Mouse (Mus musculus): ENCODE data around the gene Auts2. TPM values are rescaled to one million over a fixed set of nuclear protein-coding genes. Genes with fewer than 3 reads are reported as not detected.

The Auts2 gene
- polyA plus RNA-seq, 1 experiment from 2014 or later, result 17.9 TPM

DNA sequence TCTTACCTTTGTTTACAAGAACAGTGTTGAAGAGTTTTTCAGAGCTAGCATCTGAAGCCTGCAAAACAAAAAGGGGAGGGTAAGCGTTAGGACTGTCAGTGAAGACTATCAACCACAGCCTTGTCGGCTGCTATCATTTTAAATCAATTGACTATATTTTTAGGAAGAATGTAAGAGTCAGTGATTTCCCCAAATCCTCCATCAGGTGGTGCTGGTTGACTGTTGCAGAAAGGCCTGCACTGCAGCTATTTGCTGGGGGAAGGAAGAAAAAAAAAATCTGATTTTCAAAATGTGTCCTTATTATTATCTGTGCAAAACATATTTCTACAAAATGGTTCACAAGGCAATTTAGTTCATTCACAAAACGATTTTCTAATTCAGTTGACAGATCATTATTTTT, 1009.3 kb downstream of the Auts2 start:
- no peak for ATAC-seq (ENCODE audit: low FRiP score, low TSS enrichment)
- Histone ChIP-seq H3K4me1 (ENCODE audit: insufficient read depth, low read length) (peaks cover 20% of the 10 kb centered on the region), H3K9ac (replicated peaks; ENCODE audit: low read length) (no peak overlapping the region), H3K9me3 (ENCODE audit: low read length) (no peaks in the 10 kb centered on the region), H3K27me3 (ENCODE audit: insufficient read depth, low read length) (peaks cover 2% of the 10 kb centered on the region; the same call in 1 of the 2 replicates), H3K36me3 (ENCODE audit: insufficient read depth, low read length) (peaks cover 3% of the 10 kb centered on the region; the same call in 1 of the 2 replicates), H3K4me2 (replicated peaks; ENCODE audit: low read depth, low read length) (no peak overlapping the region), H3K27ac (ENCODE audit: low read length) (no peak overlapping the region), H3K4me3 (ENCODE audit: low read length) (no peak overlapping the region)
- WGBS, result 34% methylated on average over 3 of the region's 3 CpGs

DNA sequence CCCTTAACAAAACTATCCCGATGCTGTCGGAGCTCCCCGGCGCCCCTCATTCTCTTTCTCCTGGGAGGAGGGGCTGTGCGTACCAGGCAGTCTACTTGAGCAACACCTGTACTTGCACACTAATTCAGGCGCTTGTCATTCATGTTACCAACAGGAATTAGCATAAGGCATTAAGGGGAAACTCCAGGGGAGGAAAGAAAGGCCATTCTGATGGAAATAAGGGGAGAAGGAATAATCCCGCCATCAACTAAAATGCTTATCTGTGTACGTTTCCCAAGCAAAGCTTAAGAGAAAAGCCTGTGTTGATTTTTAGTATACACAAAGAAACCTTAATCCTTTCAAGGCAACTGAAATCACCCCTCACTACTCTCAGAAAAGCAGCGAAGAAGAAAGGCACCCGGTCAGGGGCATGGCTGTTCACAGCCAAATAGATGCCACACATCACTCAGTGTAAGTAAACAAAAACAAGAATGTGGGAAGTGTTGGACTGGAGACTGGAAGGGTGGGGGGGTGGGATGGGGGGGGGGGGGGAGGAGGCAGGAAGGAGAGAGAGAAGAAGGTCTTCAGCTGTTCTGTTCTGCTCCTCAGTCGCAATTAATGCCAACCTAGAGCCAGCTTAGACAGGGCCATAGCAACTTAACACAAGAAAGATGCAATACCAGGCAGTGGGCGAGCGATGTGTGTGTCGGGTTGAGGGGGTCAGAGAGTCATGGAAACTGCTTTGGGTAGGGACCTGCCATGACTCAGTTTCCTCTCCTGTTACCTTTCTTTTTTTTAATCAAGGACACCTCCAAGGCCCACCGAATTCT, 1011.2 kb downstream of the Auts2 start:
- H3K9me3 ChIP-seq (ENCODE audit: low read length), result no peaks in the 10 kb centered on the region
- 72% methylated on average over 15 of the region's 15 CpGs for WGBS
- no peak overlapping the region for H3K9ac ChIP-seq (replicated peaks; ENCODE audit: low read length)
- no peak overlapping the region for H3K4me2 ChIP-seq (replicated peaks; ENCODE audit: low read depth, low read length)
- no peak overlapping the region for H3K27ac ChIP-seq (ENCODE audit: low read length)
- H3K27me3 ChIP-seq (ENCODE audit: insufficient read depth, low read length), result peaks cover 2% of the 10 kb centered on the region; the same call in 1 of the 2 replicates
- H3K36me3 ChIP-seq (ENCODE audit: insufficient read depth, low read length), result peaks cover 3% of the 10 kb centered on the region; the same call in 1 of the 2 replicates
- H3K4me3 ChIP-seq (ENCODE audit: low read length), result no peak overlapping the region
- no peak for ATAC-seq (ENCODE audit: low FRiP score, low TSS enrichment)
- peaks cover 20% of the 10 kb centered on the region for H3K4me1 ChIP-seq (ENCODE audit: insufficient read depth, low read length)

DNA sequence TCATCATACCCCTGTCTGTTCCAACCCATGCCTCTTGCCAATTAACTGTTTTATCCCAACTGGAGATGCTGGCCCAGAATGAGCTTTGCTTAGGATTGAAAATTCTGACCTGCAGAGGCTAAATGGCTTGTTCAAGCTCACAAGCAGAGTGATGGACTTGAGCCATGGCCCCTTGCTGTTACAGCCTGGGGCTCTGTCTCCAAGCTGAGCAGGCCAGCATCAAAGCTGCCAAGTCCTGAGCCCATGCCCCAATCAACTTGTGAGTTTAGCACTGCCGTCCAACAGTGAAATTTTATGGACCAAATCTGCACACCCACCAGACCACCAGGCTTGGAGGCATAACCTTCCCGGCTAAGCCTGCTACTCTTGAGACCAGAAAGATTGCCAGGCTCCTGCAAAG, 1012.3 kb downstream of the Auts2 start:
- Histone ChIP-seq H3K9me3 (ENCODE audit: low read length) (no peaks in the 10 kb centered on the region), H3K4me1 (ENCODE audit: insufficient read depth, low read length) (peaks cover 10% of the 10 kb centered on the region), H3K4me2 (replicated peaks; ENCODE audit: low read depth, low read length) (no peak overlapping the region), H3K36me3 (ENCODE audit: insufficient read depth, low read length) (peaks cover 3% of the 10 kb centered on the region; the same call in 1 of the 2 replicates), H3K27me3 (ENCODE audit: insufficient read depth, low read length) (peaks cover 2% of the 10 kb centered on the region; the same call in 1 of the 2 replicates), H3K27ac (ENCODE audit: low read length) (no peak overlapping the region), H3K4me3 (ENCODE audit: low read length) (no peak overlapping the region), H3K9ac (replicated peaks; ENCODE audit: low read length) (no peak overlapping the region)
- 33% methylated on average over 2 of the region's 2 CpGs for WGBS
- ATAC-seq (ENCODE audit: low FRiP score, low TSS enrichment), result no peak

DNA sequence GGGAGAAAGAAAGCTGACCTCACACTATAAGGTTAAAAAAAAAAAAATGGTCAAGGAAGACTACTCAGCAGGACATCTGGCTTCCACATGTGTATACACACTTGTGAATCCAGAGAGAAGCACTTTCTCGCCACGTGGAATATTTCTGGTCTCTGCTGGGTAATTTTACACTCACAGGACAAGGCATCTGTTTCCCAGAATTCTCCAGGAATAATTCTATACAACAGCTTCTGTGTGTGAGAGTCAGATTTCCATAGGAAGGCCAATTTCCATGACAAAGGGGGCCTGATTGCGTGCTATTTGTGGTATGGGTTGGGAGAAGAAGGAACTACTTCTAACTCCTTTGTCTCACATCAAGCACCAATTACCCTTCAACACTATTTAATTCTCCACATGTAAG, 1016.5 kb downstream of the Auts2 start:
- Histone ChIP-seq H3K9me3 (ENCODE audit: low read length) (no peaks in the 10 kb centered on the region), H3K27me3 (ENCODE audit: insufficient read depth, low read length) (no peaks in the 10 kb centered on the region), H3K9ac (replicated peaks; ENCODE audit: low read length) (no peak overlapping the region), H3K4me2 (replicated peaks; ENCODE audit: low read depth, low read length) (no peak overlapping the region), H3K4me3 (ENCODE audit: low read length) (no peak overlapping the region), H3K36me3 (ENCODE audit: insufficient read depth, low read length) (no peaks in the 10 kb centered on the region), H3K27ac (ENCODE audit: low read length) (no peak overlapping the region), H3K4me1 (ENCODE audit: insufficient read depth, low read length) (peaks cover 19% of the 10 kb centered on the region)
- WGBS, result 61% methylated on average over 3 of the region's 3 CpGs
- ATAC-seq (ENCODE audit: low FRiP score, low TSS enrichment), result no peak

- H3K4me3 ChIP-seq (ENCODE audit: low read length), result no peak overlapping the region
- ATAC-seq (ENCODE audit: low FRiP score, low TSS enrichment), result no peak
- H3K36me3 ChIP-seq (ENCODE audit: insufficient read depth, low read length), result no peaks in the 10 kb centered on the region
- no peak overlapping the region for H3K27ac ChIP-seq (ENCODE audit: low read length)
- no peak overlapping the region for H3K4me2 ChIP-seq (replicated peaks; ENCODE audit: low read depth, low read length)
- H3K9me3 ChIP-seq (ENCODE audit: low read length), result no peaks in the 10 kb centered on the region
- H3K27me3 ChIP-seq (ENCODE audit: insufficient read depth, low read length), result no peaks in the 10 kb centered on the region
- no peak overlapping the region for H3K9ac ChIP-seq (replicated peaks; ENCODE audit: low read length)
- 59% methylated on average over 12 of the region's 12 CpGs for WGBS
- H3K4me1 ChIP-seq (ENCODE audit: insufficient read depth, low read length), result peaks cover 19% of the 10 kb centered on the region
Measured at GRCm38 (mm10) chr5:131524900-131525465, 1018.2 kb downstream of the Auts2 start.

GRCm38 (mm10) chr5:131519560-131519959, 1023.6 kb downstream of the Auts2 start:
- no peaks in the 10 kb centered on the region for H3K36me3 ChIP-seq (ENCODE audit: insufficient read depth, low read length)
- no peak overlapping the region for H3K9ac ChIP-seq (replicated peaks; ENCODE audit: low read length)
- 90% methylated on average over 3 of the region's 3 CpGs for WGBS
- H3K4me1 ChIP-seq (ENCODE audit: insufficient read depth, low read length), result peaks cover 24% of the 10 kb centered on the region
- no peaks in the 10 kb centered on the region for H3K9me3 ChIP-seq (ENCODE audit: low read length)
- no peak for ATAC-seq (ENCODE audit: low FRiP score, low TSS enrichment)
- H3K4me3 ChIP-seq (ENCODE audit: low read length), result no peak overlapping the region
- H3K27me3 ChIP-seq (ENCODE audit: insufficient read depth, low read length), result no peaks in the 10 kb centered on the region
- H3K27ac ChIP-seq (ENCODE audit: low read length), result no peak overlapping the region
- H3K4me2 ChIP-seq (replicated peaks; ENCODE audit: low read depth, low read length), result no peak overlapping the region

GRCm38 (mm10) chr5:131517677-131518076, 1025.5 kb downstream of the Auts2 start:
- WGBS, result 62% methylated on average over 4 of the region's 4 CpGs
- H3K4me1 ChIP-seq (ENCODE audit: insufficient read depth, low read length), result peaks cover 11% of the 10 kb centered on the region

GRCm38 (mm10) chr5:131515707-131516407, 1027.3 kb downstream of the Auts2 start:
- H3K4me2 ChIP-seq (replicated peaks; ENCODE audit: low read depth, low read length), result no peak overlapping the region
- peaks cover 11% of the 10 kb centered on the region for H3K4me1 ChIP-seq (ENCODE audit: insufficient read depth, low read length)
- ATAC-seq (ENCODE audit: low FRiP score, low TSS enrichment), result peak; percentile 62; the same call in 1 of the 2 replicates

More at GRCm38 (mm10) chr5:131517677-131518076, 1025.5 kb downstream of the Auts2 start:
- no peak for ATAC-seq (ENCODE audit: low FRiP score, low TSS enrichment)
- no peak overlapping the region for H3K4me3 ChIP-seq (ENCODE audit: low read length)
- no peaks in the 10 kb centered on the region for H3K27me3 ChIP-seq (ENCODE audit: insufficient read depth, low read length)
- no peak overlapping the region for H3K27ac ChIP-seq (ENCODE audit: low read length)
- H3K36me3 ChIP-seq (ENCODE audit: insufficient read depth, low read length), result no peaks in the 10 kb centered on the region
- H3K4me2 ChIP-seq (replicated peaks; ENCODE audit: low read depth, low read length), result no peak overlapping the region
- H3K9me3 ChIP-seq (ENCODE audit: low read length), result 0 out of 2 replicates have a peak, but pooled peaks cover under 1% of the 10 kb centered on the region
- no peak overlapping the region for H3K9ac ChIP-seq (replicated peaks; ENCODE audit: low read length)

GRCm38 (mm10) chr5:131513753-131514152, 1029.4 kb downstream of the Auts2 start:
- peaks cover 11% of the 10 kb centered on the region for H3K4me1 ChIP-seq (ENCODE audit: insufficient read depth, low read length)
- no peaks in the 10 kb centered on the region for H3K36me3 ChIP-seq (ENCODE audit: insufficient read depth, low read length)
- WGBS, result 75% methylated on average over 3 of the region's 3 CpGs
- no peaks in the 10 kb centered on the region for H3K27me3 ChIP-seq (ENCODE audit: insufficient read depth, low read length)
- H3K4me2 ChIP-seq (replicated peaks; ENCODE audit: low read depth, low read length), result no peak overlapping the region
- no peak overlapping the region for H3K9ac ChIP-seq (replicated peaks; ENCODE audit: low read length)
- 0 out of 2 replicates have a peak, but pooled peaks cover 3% of the 10 kb centered on the region for H3K9me3 ChIP-seq (ENCODE audit: low read length)
- H3K27ac ChIP-seq (ENCODE audit: low read length), result no peak overlapping the region
- ATAC-seq (ENCODE audit: low FRiP score, low TSS enrichment), result no peak
- H3K4me3 ChIP-seq (ENCODE audit: low read length), result no peak overlapping the region

More at GRCm38 (mm10) chr5:131515707-131516407, 1027.3 kb downstream of the Auts2 start:
- H3K27me3 ChIP-seq (ENCODE audit: insufficient read depth, low read length), result no peaks in the 10 kb centered on the region
- 25% methylated on average over 14 of the region's 14 CpGs for WGBS
- H3K36me3 ChIP-seq (ENCODE audit: insufficient read depth, low read length), result no peaks in the 10 kb centered on the region
- no peak overlapping the region for H3K4me3 ChIP-seq (ENCODE audit: low read length)
- H3K9ac ChIP-seq (replicated peaks; ENCODE audit: low read length), result no peak overlapping the region
- H3K9me3 ChIP-seq (ENCODE audit: low read length), result 0 out of 2 replicates have a peak, but pooled peaks cover 3% of the 10 kb centered on the region
- H3K27ac ChIP-seq (ENCODE audit: low read length), result no peak overlapping the region

Data from kidney, embryonic 16.5 days (tissue).